Mouse (Mus musculus) gastrocnemius, postnatal 36 days (tissue): ENCODE measurements at regions not wholly inside any gene's neighbourhood (a gene's known extent, or its start where the extent isn't known, plus 50 kb on each side); places are given as distances from the start of the nearest gene placed in this dataset.

Experiments used
- DNase-seq, 2 experiments: peaks; one replicate each; pipeline ENCODE4 v3.0.0; 2022
- intact Hi-C: fragments of 180-260 bp; cut with DNase I; formaldehyde crosslinking; loops from one replicate; pipeline ENCODE4 v1.15.1; 2025

DNA sequence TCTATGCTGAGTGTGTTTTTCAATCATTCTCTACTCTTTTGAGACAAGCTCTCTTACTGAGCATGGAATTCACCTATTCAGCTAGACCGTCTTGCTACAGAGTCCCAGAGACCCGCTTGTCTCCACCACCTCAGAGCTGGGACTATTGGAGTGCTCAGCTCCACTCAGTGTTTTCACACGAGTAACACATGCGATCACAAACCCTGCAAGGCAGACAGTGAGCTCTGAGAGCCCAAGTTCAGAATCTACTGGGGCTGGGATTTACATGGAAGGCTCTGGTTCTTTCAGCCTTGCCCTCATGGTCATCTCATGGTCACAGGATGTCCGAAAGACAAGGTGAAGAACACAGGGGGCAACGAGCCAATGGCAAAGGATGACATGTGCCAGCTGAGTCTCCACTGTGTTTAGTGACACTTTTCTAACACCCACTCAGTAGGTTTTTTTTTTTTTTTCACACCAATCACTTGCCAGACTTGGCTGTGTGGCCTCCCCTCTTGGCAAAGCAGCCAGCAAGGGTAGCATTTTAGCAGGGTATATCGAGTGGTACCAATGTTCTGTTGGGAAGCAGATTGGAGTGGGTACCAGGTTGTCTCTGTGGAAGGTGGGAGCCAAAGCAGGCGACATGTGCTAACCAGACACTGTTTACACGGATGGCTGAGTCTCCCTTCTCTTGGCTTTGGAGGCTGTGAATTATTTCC is 51.2 kb upstream of the Gtsf1l start:
- intact Hi-C loops: no loop called here
- no peak for DNase-seq

DNA sequence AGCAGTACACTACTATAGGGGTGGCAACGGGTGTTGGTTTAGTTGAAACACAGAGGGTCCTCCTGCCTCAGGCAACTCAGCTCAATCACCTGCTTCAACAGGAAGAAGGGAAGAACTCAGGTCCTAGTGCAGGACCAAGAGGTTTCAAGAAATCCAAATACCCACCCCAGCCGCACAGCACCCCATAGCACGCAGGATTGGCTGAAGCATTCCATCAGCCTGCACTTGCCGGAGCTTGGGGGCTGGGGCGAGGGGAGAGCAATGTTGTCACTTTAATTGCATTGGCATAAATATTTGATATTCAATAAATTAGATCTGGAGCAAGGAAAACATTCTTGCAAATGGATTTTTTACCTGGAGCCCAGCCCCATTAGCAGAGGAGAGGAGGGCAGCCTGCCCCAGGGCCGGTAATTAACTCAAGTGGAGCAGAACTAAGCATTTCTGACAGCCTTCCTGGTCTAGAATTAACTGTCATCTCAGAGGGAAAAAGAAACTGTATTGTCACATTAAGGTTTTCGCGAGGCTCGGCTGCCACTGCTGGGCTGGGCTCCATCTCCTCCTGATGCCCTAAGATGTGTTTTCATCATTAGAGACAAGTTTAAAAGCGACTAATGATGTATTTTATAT is 55.2 kb upstream of the Gtsf1l start:
- DNase-seq: no peak
- intact Hi-C loops: no loop called here

DNA sequence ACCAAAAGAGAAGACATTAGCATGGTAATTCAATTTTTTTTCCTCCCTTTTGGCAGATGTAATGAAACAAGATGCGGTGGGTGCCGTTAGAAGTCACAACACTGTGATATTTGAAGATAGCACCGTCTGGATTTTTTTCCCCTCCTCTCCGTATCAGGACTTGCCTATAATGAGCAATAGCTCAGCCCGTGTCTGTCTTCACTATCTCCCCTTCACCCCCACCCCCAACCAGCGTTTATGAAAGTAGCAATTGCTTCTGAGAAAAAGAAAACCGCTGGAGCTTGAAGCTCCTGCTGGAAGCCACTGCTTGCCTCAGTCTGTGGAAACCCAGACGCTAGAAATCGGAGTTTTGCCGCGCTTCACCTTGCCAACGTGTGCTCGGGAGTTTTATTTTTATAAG is 55.8 kb upstream of the Gtsf1l start:
- intact Hi-C loops: no loop called here
- no peak for DNase-seq

DNA sequence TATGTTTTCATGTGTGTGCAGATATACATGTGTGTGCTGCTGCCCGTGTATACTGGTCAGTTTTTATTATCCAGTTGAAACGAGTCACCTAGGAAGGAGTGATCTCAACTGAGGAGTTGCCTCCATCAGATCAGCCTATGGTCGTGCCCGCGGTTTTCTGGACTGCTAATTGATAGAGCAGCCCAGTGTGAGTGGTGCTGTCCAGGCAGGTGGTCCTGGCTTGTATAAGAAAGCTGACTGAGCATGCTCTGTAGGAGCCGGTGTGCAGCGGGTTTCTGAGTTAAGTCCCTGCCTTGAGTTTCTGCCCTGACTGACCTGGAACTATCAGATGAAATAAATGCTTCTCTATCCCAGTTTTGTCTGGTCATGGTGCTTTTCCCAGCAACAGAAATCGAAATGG is 56.9 kb upstream of the Tox2 start:
- intact Hi-C loops: no loop called here
- no peak for DNase-seq

DNA sequence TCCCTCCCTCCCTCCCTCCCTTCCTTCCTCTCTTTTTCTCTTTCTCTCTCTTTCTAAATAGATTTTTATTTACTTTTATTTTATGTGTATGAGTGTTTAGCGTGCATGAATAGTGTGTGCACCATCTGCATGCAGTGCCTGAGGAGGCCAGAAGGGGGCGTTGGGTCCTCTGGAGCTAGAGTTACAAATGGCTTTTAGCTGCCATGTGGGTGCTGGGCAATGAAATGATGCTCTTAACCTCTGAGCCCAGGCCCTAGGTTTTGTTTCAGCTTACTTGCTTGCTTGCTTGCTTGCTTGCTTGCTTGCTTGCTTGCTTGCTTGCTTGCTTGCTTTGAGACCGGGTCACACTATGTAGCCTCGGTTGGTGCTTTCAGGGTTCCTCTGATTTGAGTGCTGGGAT is 56.4 kb upstream of the Tox2 start:
- intact Hi-C loops: no loop called here
- no peak for DNase-seq

DNA sequence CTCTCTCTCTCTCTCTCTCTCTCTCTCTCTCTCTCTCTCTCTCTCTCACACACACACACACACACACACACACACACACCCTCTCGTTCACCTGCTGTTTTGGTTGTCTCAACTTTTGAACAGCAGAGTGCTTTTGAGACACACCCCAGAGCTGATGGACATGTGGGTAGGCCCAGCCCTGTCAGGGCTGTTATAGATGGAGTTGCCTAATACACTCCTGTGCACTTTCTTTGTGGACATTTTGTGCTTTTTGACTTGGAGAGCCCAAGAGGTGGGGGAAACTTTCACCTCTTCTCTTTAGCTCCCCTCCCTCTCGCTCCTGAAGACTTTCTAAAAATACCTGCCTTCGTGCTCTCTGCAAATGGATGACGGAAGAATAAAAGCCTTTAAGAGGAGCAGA is 55.5 kb upstream of the Tox2 start:
- no peak for DNase-seq
- intact Hi-C loops: no loop called here

DNA sequence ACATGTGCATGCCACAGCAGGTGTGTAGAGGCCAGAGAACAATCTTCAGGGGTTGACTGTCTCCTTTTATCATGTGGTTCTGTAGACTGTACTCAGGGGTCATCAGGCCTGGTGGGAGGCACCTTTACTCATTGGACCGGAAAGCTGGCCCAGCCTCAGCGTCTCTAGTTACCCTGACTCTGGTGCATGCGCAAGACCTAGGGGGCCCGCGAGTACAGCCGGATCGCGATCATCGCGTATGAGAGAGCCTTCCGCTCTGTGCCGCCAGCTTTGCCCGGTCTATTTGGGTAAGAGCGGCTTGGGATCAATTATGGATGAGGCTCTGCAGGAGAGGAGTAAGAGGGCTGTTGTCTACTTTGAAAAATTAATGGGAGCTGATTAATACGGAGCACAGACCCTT is 51.9 kb upstream of the Tox2 start:
- no peak for DNase-seq
- intact Hi-C loops: no loop called here

DNA sequence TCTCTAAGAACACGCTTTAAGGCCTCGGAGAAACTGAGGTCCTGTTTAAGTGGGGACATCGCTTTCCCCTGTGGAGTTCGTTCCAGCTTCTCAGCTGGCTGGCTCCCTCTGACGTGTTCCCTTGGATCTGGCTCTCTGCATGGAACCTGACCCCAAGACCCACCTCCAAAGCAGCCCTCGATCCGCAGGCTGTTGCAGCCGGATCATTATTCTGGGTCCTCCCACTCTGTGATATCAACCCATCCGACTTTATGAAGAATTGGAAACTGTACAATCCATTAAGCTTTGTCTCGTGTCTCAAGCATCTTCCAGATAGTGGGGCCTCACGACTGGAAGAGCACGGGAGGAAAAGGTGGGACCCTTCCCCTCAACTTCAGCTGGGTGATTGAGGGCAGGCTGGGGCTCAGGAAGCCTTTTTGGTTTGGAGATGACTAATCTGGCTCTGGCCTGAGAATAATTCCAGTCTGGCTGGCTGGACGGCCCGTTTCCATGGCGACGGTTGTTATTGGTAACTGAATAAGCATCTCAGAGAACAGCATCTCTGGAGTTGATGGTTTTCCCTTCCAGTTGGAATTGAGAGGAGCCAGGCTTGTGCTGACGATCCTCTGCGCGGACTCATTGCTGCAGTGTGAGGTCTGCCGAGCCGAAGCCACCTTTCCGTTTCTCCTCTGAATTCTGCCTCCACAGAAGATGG is 50.4 kb upstream of the Tox2 start:
- peak in 1 of 2 experiments; percentile 15 for DNase-seq
- intact Hi-C loops: no loop called here
